Mouse (Mus musculus) kidney, postnatal 36 days (tissue): ENCODE results near the gene Olfr792.

Experiments
- DNase-seq, 2 experiments: peaks; one replicate each; pipeline ENCODE4 v3.0.0; 2021 to 2022; ENCODE audit warnings: mixed read lengths in 2 of 2

Olfr792 gene

GRCm38 (mm10) chr10:129538862-129539261, at the start of gene Olfr792:
Gene Olfr792 (plus strand): TSS chr10:129539162.
- no peak for DNase-seq

- DNase-seq, result no peak
Observed at GRCm38 (mm10) chr10:129490101-129490500, 48.9 kb upstream of the Olfr792 start.

GRCm38 (mm10) chr10:129498192-129498591, 40.8 kb upstream of the Olfr792 start, which contains the start of gene Olfr790:
Gene Olfr790 (plus strand): TSS chr10:129498492.
- no peak for DNase-seq

GRCm38 (mm10) chr10:129521492-129521891, 17.5 kb upstream of the Olfr792 start, which contains the start of gene Olfr791:
Gene Olfr791 (plus strand): TSS chr10:129521792.
- DNase-seq, result no peak

- DNase-seq, result peak; percentile 6 to 55
Observed at GRCm38 (mm10) chr10:129549354-129549753, 10.4 kb downstream of the Olfr792 start.

GRCm38 (mm10) chr10:129567355-129567754, 28.4 kb downstream of the Olfr792 start, which contains the start of gene Olfr794:
Gene Olfr794 (plus strand): TSS chr10:129567655.
- DNase-seq, result no peak

- DNase-seq, result no peak
Observed at GRCm38 (mm10) chr10:129577066-129577465, 38.1 kb downstream of the Olfr792 start.
